Comparison of ENCODE assay signal across 8 mouse cellular contexts in genomic region chr13:80883190-80883589, GRCm38 (mm10). TPM values are rescaled to one million over a fixed set of nuclear protein-coding genes. Genes with fewer than 3 reads are reported as not detected.
DNase-seq lines count a peak whose midpoint lies in the region; ATAC-seq lines count a peak whose summit lies in the region.

TSS of gene Arrdc3 (plus strand) at chr13:80883384.

- H3K4me3 ChIP-seq in hindbrain, embryonic 13.5 days, result peak within 1 kb of the TSS; percentile 80

- H3K27me3 ChIP-seq in hindbrain, embryonic 13.5 days, result no peaks in the 10 kb centered on the region

- under 1% methylated on average over 26 of the region's 31 CpGs for WGBS in hindbrain, embryonic 13.5 days

- peak; percentile 99 for DNase-seq in NIH3T3 (ENCODE audit: low read depth)
- DNase-seq in cerebellum, postnatal 10 days, result peak; percentile 98 to 99
- peak; percentile 93 to 95 for DNase-seq in frontal cortex, postnatal 14 days (ENCODE audit: low spot score in 2 of 2)
- DNase-seq in layer of hippocampus, postnatal 25 days (ENCODE audit: extremely low spot score in 1 of 2, low spot score in 1 of 2), result peak; percentile 94 to 96
- DNase-seq in lung, postnatal 25 days (ENCODE audit: low spot score), result peak; percentile 97
- DNase-seq in retina, embryonic 14.5 days (ENCODE audit: low spot score), result peak; percentile 99
- DNase-seq in thymus, postnatal 4 days, result peak; percentile 99

- peak within 1 kb of the TSS; percentile 100 for H3K27ac ChIP-seq in hindbrain, embryonic 13.5 days

- H3K4me1 ChIP-seq in hindbrain, embryonic 13.5 days (replicated peaks), result peaks cover 6% of the 10 kb centered on the region

- H3K36me3 ChIP-seq in hindbrain, embryonic 13.5 days, result peaks cover 5% of the 10 kb centered on the region

- H3K4me2 ChIP-seq in hindbrain, embryonic 13.5 days, result peak within 1 kb of the TSS; percentile 59

- ATAC-seq in hindbrain, embryonic 13.5 days (ENCODE audit: low FRiP score), result peak; percentile 52

- no peaks in the 10 kb centered on the region for H3K9me3 ChIP-seq in hindbrain, embryonic 13.5 days

- H3K9ac ChIP-seq in hindbrain, embryonic 13.5 days, result peak within 1 kb of the TSS; percentile 100

RNA-seq across cellular contexts. Expression of gene Arrdc3, which starts in this region (rescaled TPM):
- 49.3 and 49.9 TPM in 2 replicates for polyA plus RNA-seq in hindbrain, embryonic 13.5 days (2015; fragmentation: Nextera tagmentation; extraction: Ambion mirVana)
- total RNA-seq in layer of hippocampus, postnatal 25 days (2021), result 10 to 100 TPM; 39.3 to 43.5 TPM

Comparison
In these comparisons a context has a peak if more than half of its experiments do, and no peak if none do; other contexts are left out.
1. Peak in every context shown above with its lines: DNase-seq, ATAC-seq, H3K4me3 ChIP-seq and H3K27ac ChIP-seq.